Mouse (Mus musculus) neural tube, embryonic 14.5 days (tissue): ENCODE measurements at regions not wholly inside any gene's neighbourhood (a gene's known extent, or its start where the extent isn't known, plus 50 kb on each side); places are given as distances from the start of the nearest gene placed in this dataset.

Experiments used
- ATAC-seq: fragments of 200-750 bp; cut with Nextera tagmentation; 2 replicates; pipeline ENCODE4 v1.8.0; 2017; ENCODE audit warnings: low read depth, mild to moderate bottlenecking, moderate TSS enrichment, moderate library complexity
- H3K27ac ChIP-seq: fragments of 300-500 bp; sonication (generic); 2 replicates; pipeline ENCODE4 v1.5.1; 2014; ENCODE audit warnings: low read depth, mild to moderate bottlenecking, control low read depth, low read length, moderate library complexity, mixed read lengths
- H3K27me3 ChIP-seq: fragments of 300-500 bp; sonication (generic); 2 replicates; pipeline ENCODE4 v1.6.1; 2014; ENCODE audit warnings: low read length; ENCODE audit not compliant: control insufficient read depth, insufficient read depth
- H3K36me3 ChIP-seq: fragments of 300-500 bp; sonication (generic); 2 replicates; pipeline ENCODE4 v1.6.1; 2014; ENCODE audit warnings: low read length, mixed read lengths; ENCODE audit not compliant: control insufficient read depth, insufficient read depth
- H3K4me1 ChIP-seq: fragments of 300-500 bp; sonication (generic); 2 replicates; pipeline ENCODE4 v1.6.1; 2014; ENCODE audit warnings: low read length; ENCODE audit not compliant: control insufficient read depth, insufficient read depth
- H3K4me2 ChIP-seq: fragments of 300-500 bp; sonication (generic); 2 replicates; pipeline ENCODE4 v1.6.1; 2014; ENCODE audit warnings: mild to moderate bottlenecking, low read depth, low read length, control low read depth
- H3K4me3 ChIP-seq: fragments of 300-500 bp; sonication (generic); 2 replicates; pipeline ENCODE4 v1.5.1; 2014; ENCODE audit warnings: low read depth, low read length, control low read depth, mixed read lengths
- H3K9ac ChIP-seq: fragments of 300-500 bp; sonication (generic); replicated peaks from 2 replicates; pipeline ENCODE4 v1.6.1; 2014; ENCODE audit warnings: low read depth, mild to moderate bottlenecking, control low read depth, low read length, mixed read lengths
- H3K9me3 ChIP-seq: fragments of 300-500 bp; sonication (generic); 2 replicates; pipeline ENCODE4 v1.6.1; 2016; ENCODE audit warnings: low read length; ENCODE audit not compliant: control insufficient read depth
- WGBS: fragments of 180-500 bp; shearing (Covaris S2); extraction: QIAGEN DNeasy Blood & Tissue Kit; methylation state at CpG from one replicate; pipeline ENCODE4 v1.1.7; 2014; 5-methylcytosine and 5-hydroxymethylcytosine counted together

- Histone ChIP-seq H3K27me3 (no peaks in the 10 kb centered on the region), H3K4me1 (no peaks in the 10 kb centered on the region), H3K36me3 (no peaks in the 10 kb centered on the region), H3K4me2 (no peak overlapping the region), H3K4me3 (no peak overlapping the region), H3K9ac (no peak overlapping the region), H3K9me3 (no peaks in the 10 kb centered on the region), H3K27ac (no peak overlapping the region)
- WGBS: 85% methylated on average over 7 of the region's 7 CpGs
- no peak for ATAC-seq
Measured at GRCm38 (mm10) chr4:47814030-47814429, 230.9 kb upstream of the Nr4a3 start.

- no peak overlapping the region for H3K4me2 ChIP-seq
- H3K9me3 ChIP-seq: no peaks in the 10 kb centered on the region
- H3K27me3 ChIP-seq: no peaks in the 10 kb centered on the region
- no peak overlapping the region for H3K27ac ChIP-seq
- H3K4me1 ChIP-seq: no peaks in the 10 kb centered on the region
- 93% methylated on average over 18 of the region's 18 CpGs for WGBS
- no peaks in the 10 kb centered on the region for H3K36me3 ChIP-seq
- no peak for ATAC-seq
- H3K4me3 ChIP-seq: no peak overlapping the region
- H3K9ac ChIP-seq: no peak overlapping the region
Measured at GRCm38 (mm10) chr4:47818371-47819159, 226.4 kb upstream of the Nr4a3 start.

- no peaks in the 10 kb centered on the region for H3K4me1 ChIP-seq
- H3K9ac ChIP-seq: no peak overlapping the region
- no peaks in the 10 kb centered on the region for H3K9me3 ChIP-seq
- no peaks in the 10 kb centered on the region for H3K36me3 ChIP-seq
- WGBS: 88% methylated on average over 1 of the region's 1 CpGs
- no peaks in the 10 kb centered on the region for H3K27me3 ChIP-seq
- H3K4me3 ChIP-seq: no peak overlapping the region
- H3K27ac ChIP-seq: no peak overlapping the region
- H3K4me2 ChIP-seq: no peak overlapping the region
- ATAC-seq: no peak
Measured at GRCm38 (mm10) chr4:47820562-47820961, 224.4 kb upstream of the Nr4a3 start.

GRCm38 (mm10) chr4:47823299-47823698, 221.7 kb upstream of the Nr4a3 start:
- no peaks in the 10 kb centered on the region for H3K9me3 ChIP-seq
- no peaks in the 10 kb centered on the region for H3K36me3 ChIP-seq
- no peak overlapping the region for H3K27ac ChIP-seq
- no peak overlapping the region for H3K4me3 ChIP-seq
- no peaks in the 10 kb centered on the region for H3K4me1 ChIP-seq
- no peak overlapping the region for H3K4me2 ChIP-seq
- WGBS: 88% methylated on average over 9 of the region's 9 CpGs
- no peaks in the 10 kb centered on the region for H3K27me3 ChIP-seq
- no peak for ATAC-seq
- H3K9ac ChIP-seq: no peak overlapping the region

GRCm38 (mm10) chr4:47824083-47824482, 220.9 kb upstream of the Nr4a3 start:
- Histone ChIP-seq H3K27me3 (no peaks in the 10 kb centered on the region), H3K4me2 (no peak overlapping the region), H3K4me3 (no peak overlapping the region), H3K9ac (no peak overlapping the region), H3K36me3 (no peaks in the 10 kb centered on the region), H3K9me3 (no peaks in the 10 kb centered on the region), H3K27ac (no peak overlapping the region), H3K4me1 (no peaks in the 10 kb centered on the region)
- no peak for ATAC-seq
- WGBS: 91% methylated on average over 15 of the region's 15 CpGs

- H3K27me3 ChIP-seq: no peaks in the 10 kb centered on the region
- H3K9ac ChIP-seq: no peak overlapping the region
- H3K4me3 ChIP-seq: no peak overlapping the region
- no peak for ATAC-seq
- no peaks in the 10 kb centered on the region for H3K36me3 ChIP-seq
- H3K4me2 ChIP-seq: no peak overlapping the region
- H3K9me3 ChIP-seq: no peaks in the 10 kb centered on the region
- no peaks in the 10 kb centered on the region for H3K4me1 ChIP-seq
- H3K27ac ChIP-seq: no peak overlapping the region
- WGBS: 76% methylated on average over 2 of the region's 2 CpGs
Measured at GRCm38 (mm10) chr4:47832905-47833304, 212.0 kb upstream of the Nr4a3 start.

- 78% methylated on average over 2 of the region's 2 CpGs for WGBS
- Histone ChIP-seq H3K9ac (no peak overlapping the region), H3K4me2 (no peak overlapping the region), H3K4me3 (no peak overlapping the region), H3K9me3 (no peaks in the 10 kb centered on the region), H3K27ac (no peak overlapping the region), H3K36me3 (no peaks in the 10 kb centered on the region), H3K27me3 (no peaks in the 10 kb centered on the region), H3K4me1 (no peaks in the 10 kb centered on the region)
- no peak for ATAC-seq
Measured at GRCm38 (mm10) chr4:47838411-47838810, 206.5 kb upstream of the Nr4a3 start.

- Histone ChIP-seq H3K4me2 (no peak overlapping the region), H3K27me3 (no peaks in the 10 kb centered on the region), H3K36me3 (no peaks in the 10 kb centered on the region), H3K9me3 (no peaks in the 10 kb centered on the region), H3K27ac (no peak overlapping the region), H3K4me3 (no peak overlapping the region), H3K9ac (no peak overlapping the region), H3K4me1 (peaks cover 5% of the 10 kb centered on the region; the same call in 1 of the 2 replicates)
- no peak for ATAC-seq
- 48% methylated on average over 3 of the region's 3 CpGs for WGBS
Measured at GRCm38 (mm10) chr4:47842128-47842656, 202.8 kb upstream of the Nr4a3 start.

- Histone ChIP-seq H3K36me3 (no peaks in the 10 kb centered on the region), H3K4me3 (no peak overlapping the region), H3K4me2 (no peak overlapping the region), H3K9me3 (no peaks in the 10 kb centered on the region), H3K4me1 (peaks cover 5% of the 10 kb centered on the region; the same call in 1 of the 2 replicates), H3K27me3 (no peaks in the 10 kb centered on the region), H3K27ac (no peak overlapping the region), H3K9ac (no peak overlapping the region)
- no peak for ATAC-seq
- WGBS: 70% methylated on average over 4 of the region's 4 CpGs
Measured at GRCm38 (mm10) chr4:47845239-47845638, 199.7 kb upstream of the Nr4a3 start.
